ENCODE assay signal across 21 mouse cellular contexts in genomic region chr11:22792149-22792548, GRCm38 (mm10).
"Had no signal": no experiment of that assay in that cellular context is flagged by ENCODE, and none has a peak within 500 bp of the region (broad histone marks: within the 10 kb centered on the region; RNA-seq: fewer than 3 reads in every experiment).

No protein-coding gene starts in this region.

- ATAC-seq: liver, postnatal 0 days; lung, postnatal 0 days; midbrain, embryonic 13.5 days; midbrain, embryonic 16.5 days had no signal

- H3K36me3 ChIP-seq: liver, embryonic 15.5 days; lung, embryonic 15.5 days; midbrain, embryonic 13.5 days; neural tube, embryonic 13.5 days; neural tube, embryonic 15.5 days had no signal

- H3K27ac ChIP-seq: liver, embryonic 15.5 days; lung, embryonic 15.5 days; midbrain, embryonic 13.5 days; neural tube, embryonic 13.5 days; neural tube, embryonic 15.5 days had no signal

- H3K4me2 ChIP-seq: liver, embryonic 15.5 days; lung, embryonic 15.5 days; midbrain, embryonic 11.5 days; midbrain, embryonic 13.5 days; neural tube, embryonic 13.5 days; neural tube, embryonic 15.5 days had no signal

- H3K27me3 ChIP-seq: liver, embryonic 15.5 days; lung, embryonic 15.5 days; megakaryocyte, embryonic 14.5 days; midbrain, embryonic 13.5 days; neural tube, embryonic 13.5 days; neural tube, embryonic 15.5 days had no signal

- H3K4me3 ChIP-seq: liver, embryonic 15.5 days; lung, embryonic 15.5 days; megakaryocyte, embryonic 14.5 days; midbrain, embryonic 13.5 days; myocyte; neural tube, embryonic 13.5 days; neural tube, embryonic 15.5 days had no signal

- H3K4me1 ChIP-seq: lung, embryonic 15.5 days; midbrain, embryonic 13.5 days; neural tube, embryonic 13.5 days; neural tube, embryonic 15.5 days had no signal

- H3K9ac ChIP-seq: liver, embryonic 15.5 days; liver, postnatal 0 days; lung, embryonic 15.5 days; midbrain, embryonic 13.5 days; neural tube, embryonic 13.5 days; neural tube, embryonic 15.5 days had no signal

- DNase-seq: liver, postnatal 0 days; lung, adult 2 months; lung, postnatal 14 days; lung, postnatal 36 days; retina, postnatal 1 day; right cerebral cortex, adult 18-20 months; right cerebral cortex, postnatal 25 days; right cerebral cortex, postnatal 4 days; spleen, adult 18-20 months; thymus, postnatal 14 days; thymus, postnatal 36 days had no signal

- H3K9me3 ChIP-seq: liver, embryonic 15.5 days; lung, embryonic 15.5 days; megakaryocyte, embryonic 14.5 days; midbrain, embryonic 13.5 days; neural tube, embryonic 13.5 days; neural tube, embryonic 15.5 days had no signal
